Mouse (Mus musculus) limb, embryonic 12.5 days (tissue): Measurements from ENCODE around the gene Map10. TPM values are rescaled to one million over a fixed set of nuclear protein-coding genes. Genes with fewer than 3 reads are reported as not detected.

Experiments used
- ATAC-seq: fragments of 200-750 bp; cut with Nextera tagmentation; 2 replicates; pipeline ENCODE4 v1.8.0; 2017; ENCODE audit warnings: low read depth, moderate TSS enrichment; ENCODE audit not compliant: insufficient number of reproducible peaks, insufficient read depth, low FRiP score, low TSS enrichment
- H3K27ac ChIP-seq: fragments of 300-500 bp; sonication (generic); 2 replicates; pipeline ENCODE4 v1.5.1; 2016; ENCODE audit warnings: mild to moderate bottlenecking, moderate library complexity
- H3K27me3 ChIP-seq: fragments of 300-500 bp; sonication (generic); 2 replicates; pipeline ENCODE4 v1.6.1; 2016; ENCODE audit warnings: mild to moderate bottlenecking, moderate library complexity
- H3K36me3 ChIP-seq: fragments of 300-500 bp; sonication (generic); 2 replicates; pipeline ENCODE4 v1.6.1; 2016; ENCODE audit warnings: mild to moderate bottlenecking, moderate library complexity
- H3K4me1 ChIP-seq: fragments of 300-500 bp; sonication (generic); replicated peaks from 2 replicates; pipeline ENCODE4 v1.6.1; 2016
- H3K4me2 ChIP-seq: fragments of 300-500 bp; sonication (generic); 2 replicates; pipeline ENCODE4 v1.6.1; 2016; ENCODE audit warnings: mild to moderate bottlenecking, moderate library complexity
- H3K4me3 ChIP-seq: fragments of 300-500 bp; sonication (generic); replicated peaks from 2 replicates; pipeline ENCODE4 v1.5.1; 2016; ENCODE audit warnings: mild to moderate bottlenecking
- H3K9ac ChIP-seq: fragments of 300-500 bp; sonication (generic); replicated peaks from 2 replicates; pipeline ENCODE4 v1.6.1; 2016; ENCODE audit warnings: mild to moderate bottlenecking, moderate library complexity
- H3K9me3 ChIP-seq: fragments of 300-500 bp; sonication (generic); 2 replicates; pipeline ENCODE4 v1.6.1; 2016; ENCODE audit warnings: mild to moderate bottlenecking, moderate library complexity
- WGBS: fragments of 180-500 bp; shearing (Covaris S2); methylation state at CpG from one replicate; pipeline ENCODE4 v1.1.7; 2016; 5-methylcytosine and 5-hydroxymethylcytosine counted together
- polyA plus RNA-seq: library from polyadenylated mRNA; unstranded; fragments of >200 nt; fragmentation: Nextera tagmentation; extraction: Ambion mirVana; gene quantifications from 2 replicates; pipeline ENCODE4 v1.2.1, GENCODE M21; 2016

The Map10 gene
- polyA plus RNA-seq, 1 experiment from 2014 or later = 8.2 TPM

DNA sequence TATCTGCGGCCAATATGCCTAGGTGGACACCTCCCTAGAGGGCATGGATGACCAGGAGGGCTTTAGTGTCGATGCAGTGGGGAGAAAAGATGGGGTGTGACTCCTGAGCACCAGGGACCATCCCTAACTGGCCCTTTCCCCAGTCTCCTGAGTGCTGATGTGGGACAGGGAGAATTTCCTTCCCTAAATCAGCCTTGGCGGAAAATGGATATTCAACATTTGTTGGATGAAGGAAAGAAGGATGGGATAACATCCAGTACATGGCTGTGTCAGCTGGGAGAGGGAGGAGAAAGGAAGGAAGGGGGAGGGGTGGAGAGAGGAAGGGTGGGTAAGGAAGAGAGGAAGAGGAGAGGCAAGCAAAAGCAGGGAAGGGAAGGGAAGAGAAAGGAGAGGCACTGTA lies 21.3 kb downstream of the Map10 start:
- no peak for ATAC-seq
- Histone ChIP-seq H3K4me2 (no peak overlapping the region), H3K4me1 (no peaks in the 10 kb centered on the region; the same call in 1 of the 2 replicates), H3K27ac (no peak overlapping the region), H3K36me3 (no peaks in the 10 kb centered on the region), H3K4me3 (no peak overlapping the region), H3K9ac (no peak overlapping the region), H3K9me3 (no peaks in the 10 kb centered on the region), H3K27me3 (no peaks in the 10 kb centered on the region)
- WGBS = 91% methylated on average over 3 of the region's 3 CpGs

- no peaks in the 10 kb centered on the region for H3K27me3 ChIP-seq
- no peak overlapping the region for H3K4me3 ChIP-seq
- H3K36me3 ChIP-seq = no peaks in the 10 kb centered on the region
- no peaks in the 10 kb centered on the region; the same call in 1 of the 2 replicates for H3K4me1 ChIP-seq
- 82% methylated on average over 5 of the region's 5 CpGs for WGBS
- no peak overlapping the region for H3K9ac ChIP-seq
- no peaks in the 10 kb centered on the region for H3K9me3 ChIP-seq
- no peak for ATAC-seq
- H3K4me2 ChIP-seq = no peak overlapping the region
- H3K27ac ChIP-seq = no peak overlapping the region
Measured at GRCm38 (mm10) chr8:125692447-125692846, 22.8 kb downstream of the Map10 start.

GRCm38 (mm10) chr8:125693197-125693596 lies 23.6 kb downstream of the Map10 start:
- no peak overlapping the region for H3K4me2 ChIP-seq
- 72% methylated on average over 3 of the region's 3 CpGs for WGBS

GRCm38 (mm10) chr8:125695951-125696350 lies 26.3 kb downstream of the Map10 start:
- Histone ChIP-seq H3K4me1 (no peaks in the 10 kb centered on the region), H3K27ac (no peak overlapping the region), H3K9me3 (peaks cover 10% of the 10 kb centered on the region; the same call in 1 of the 2 replicates), H3K27me3 (no peaks in the 10 kb centered on the region), H3K9ac (no peak overlapping the region), H3K4me2 (no peak overlapping the region), H3K4me3 (no peak overlapping the region), H3K36me3 (no peaks in the 10 kb centered on the region)
- 82% methylated on average over 6 of the region's 6 CpGs for WGBS
- ATAC-seq = no peak

More at GRCm38 (mm10) chr8:125693197-125693596, 23.6 kb downstream of the Map10 start:
- Histone ChIP-seq H3K9me3 (0 out of 2 replicates have a peak, but pooled peaks cover under 1% of the 10 kb centered on the region), H3K27ac (no peak overlapping the region), H3K36me3 (no peaks in the 10 kb centered on the region), H3K4me3 (no peak overlapping the region), H3K9ac (no peak overlapping the region), H3K4me1 (no peaks in the 10 kb centered on the region; the same call in 1 of the 2 replicates), H3K27me3 (no peaks in the 10 kb centered on the region)
- ATAC-seq = no peak

- peaks cover 10% of the 10 kb centered on the region; the same call in 1 of the 2 replicates for H3K4me1 ChIP-seq
- 83% methylated on average over 6 of the region's 6 CpGs for WGBS
- H3K27ac ChIP-seq = no peak overlapping the region
- no peak overlapping the region for H3K9ac ChIP-seq
- no peak for ATAC-seq
- H3K9me3 ChIP-seq = peaks cover 10% of the 10 kb centered on the region; the same call in 1 of the 2 replicates
- H3K36me3 ChIP-seq = no peaks in the 10 kb centered on the region
- no peak overlapping the region for H3K4me2 ChIP-seq
- H3K4me3 ChIP-seq = no peak overlapping the region
- no peaks in the 10 kb centered on the region for H3K27me3 ChIP-seq
Measured at GRCm38 (mm10) chr8:125699391-125700025, 29.9 kb downstream of the Map10 start.

- Histone ChIP-seq H3K9ac (no peak overlapping the region), H3K9me3 (peaks cover 10% of the 10 kb centered on the region; the same call in 1 of the 2 replicates), H3K27ac (no peak overlapping the region), H3K4me1 (peaks cover 10% of the 10 kb centered on the region; the same call in 1 of the 2 replicates), H3K4me3 (no peak overlapping the region), H3K27me3 (no peaks in the 10 kb centered on the region), H3K4me2 (no peak overlapping the region), H3K36me3 (no peaks in the 10 kb centered on the region)
- no peak for ATAC-seq
- 71% methylated on average over 7 of the region's 7 CpGs for WGBS
Measured at GRCm38 (mm10) chr8:125700407-125700806, 30.8 kb downstream of the Map10 start.

DNA sequence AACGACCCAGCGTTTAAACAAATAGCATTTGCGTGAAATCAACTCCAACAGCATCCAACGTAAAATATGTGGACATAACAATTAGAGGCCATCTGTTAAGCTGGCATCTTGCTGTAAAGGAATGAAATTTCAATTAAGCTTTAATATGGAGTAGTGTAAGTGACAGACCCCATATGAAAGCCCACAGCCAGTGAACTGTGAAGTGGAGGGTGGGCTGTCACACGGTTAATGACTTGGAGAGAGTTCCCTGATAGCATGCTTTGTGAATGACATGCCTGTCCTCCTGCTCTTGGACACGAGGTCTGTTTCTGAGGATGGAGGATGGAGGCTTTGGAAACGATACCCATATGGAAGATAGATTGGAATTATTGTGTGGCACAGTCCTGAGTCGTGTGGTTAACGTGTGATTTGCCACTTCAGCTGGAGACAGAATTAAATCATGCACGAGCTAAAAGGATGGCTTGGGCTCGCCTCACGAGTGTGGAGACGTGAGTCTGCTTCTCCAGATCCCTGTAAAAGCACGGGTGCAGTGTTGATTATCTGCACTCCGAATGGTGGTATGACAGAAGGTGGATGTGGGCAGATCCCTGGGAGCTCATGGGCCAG lies 33.4 kb downstream of the Map10 start:
- Histone ChIP-seq H3K4me2 (no peak overlapping the region), H3K27ac (no peak overlapping the region), H3K9ac (no peak overlapping the region), H3K4me3 (no peak overlapping the region), H3K4me1 (peaks cover 10% of the 10 kb centered on the region; the same call in 1 of the 2 replicates), H3K9me3 (peaks cover 10% of the 10 kb centered on the region; the same call in 1 of the 2 replicates), H3K36me3 (no peaks in the 10 kb centered on the region), H3K27me3 (no peaks in the 10 kb centered on the region)
- ATAC-seq = no peak
- WGBS = 67% methylated on average over 15 of the region's 15 CpGs

- no peak overlapping the region for H3K4me3 ChIP-seq
- ATAC-seq = no peak
- no peak overlapping the region for H3K9ac ChIP-seq
- H3K36me3 ChIP-seq = no peaks in the 10 kb centered on the region
- H3K4me2 ChIP-seq = no peak overlapping the region
- WGBS = 87% methylated on average over 6 of the region's 6 CpGs
- H3K9me3 ChIP-seq = no peaks in the 10 kb centered on the region
- no peaks in the 10 kb centered on the region for H3K27me3 ChIP-seq
- H3K4me1 ChIP-seq = peaks cover 10% of the 10 kb centered on the region; the same call in 1 of the 2 replicates
- no peak overlapping the region for H3K27ac ChIP-seq
Measured at GRCm38 (mm10) chr8:125704434-125704833, 34.8 kb downstream of the Map10 start.

- Histone ChIP-seq H3K4me1 (peaks cover 10% of the 10 kb centered on the region; the same call in 1 of the 2 replicates), H3K27ac (no peak overlapping the region), H3K9me3 (no peaks in the 10 kb centered on the region), H3K4me3 (no peak overlapping the region), H3K36me3 (no peaks in the 10 kb centered on the region), H3K9ac (no peak overlapping the region), H3K27me3 (no peaks in the 10 kb centered on the region), H3K4me2 (no peak overlapping the region)
- 80% methylated on average over 7 of the region's 7 CpGs for WGBS
- ATAC-seq = no peak
Measured at GRCm38 (mm10) chr8:125705816-125706215, 36.2 kb downstream of the Map10 start.

GRCm38 (mm10) chr8:125709171-125709570 lies 39.6 kb downstream of the Map10 start:
- no peak overlapping the region for H3K9ac ChIP-seq
- no peak for ATAC-seq
- H3K27me3 ChIP-seq = no peaks in the 10 kb centered on the region
- no peaks in the 10 kb centered on the region for H3K4me1 ChIP-seq
- H3K4me3 ChIP-seq = no peak overlapping the region
- H3K4me2 ChIP-seq = no peak overlapping the region
- no peak overlapping the region for H3K27ac ChIP-seq
- no peaks in the 10 kb centered on the region for H3K36me3 ChIP-seq
- H3K9me3 ChIP-seq = no peaks in the 10 kb centered on the region
- 91% methylated on average over 5 of the region's 5 CpGs for WGBS

DNA sequence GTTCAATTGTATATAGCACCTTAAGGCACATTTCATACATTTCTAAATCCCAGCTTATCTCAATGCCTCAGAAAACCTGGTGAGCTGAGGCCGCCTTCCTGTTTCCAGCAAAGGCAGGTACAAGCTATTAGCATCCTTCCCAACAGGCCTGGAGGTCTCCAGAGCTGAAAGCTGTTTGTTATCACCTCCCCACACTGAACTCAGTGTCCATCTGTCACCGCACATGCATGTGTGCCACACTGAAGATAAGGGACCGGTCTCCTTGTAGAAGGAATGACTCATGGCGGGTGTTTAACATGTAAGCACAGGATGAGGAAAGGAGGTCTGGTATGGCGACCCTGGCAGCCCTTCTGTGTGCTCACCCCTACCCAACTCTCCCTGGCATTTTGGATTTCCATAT lies 41.9 kb downstream of the Map10 start:
- ATAC-seq = no peak
- 87% methylated on average over 5 of the region's 5 CpGs for WGBS
- peaks cover 7% of the 10 kb centered on the region; the same call in 1 of the 2 replicates for H3K4me1 ChIP-seq
- H3K27ac ChIP-seq = no peak overlapping the region
- H3K4me3 ChIP-seq = no peak overlapping the region
- no peaks in the 10 kb centered on the region for H3K36me3 ChIP-seq
- no peak overlapping the region for H3K4me2 ChIP-seq
- H3K9me3 ChIP-seq = no peaks in the 10 kb centered on the region
- no peaks in the 10 kb centered on the region for H3K27me3 ChIP-seq
- H3K9ac ChIP-seq = no peak overlapping the region
